Mouse (Mus musculus) heart, embryonic 15.5 days (tissue): ENCODE results near the gene Klk1b4. TPM values are rescaled to one million over a fixed set of nuclear protein-coding genes. Genes with fewer than 3 reads are reported as not detected.

ENCODE experiments used
- ATAC-seq: fragments of 200-750 bp; cut with Nextera tagmentation; replicated peaks from 2 replicates; pipeline ENCODE4 v1.8.0; 2017; ENCODE audit warnings: low read depth, moderate TSS enrichment; ENCODE audit not compliant: insufficient number of reproducible peaks, insufficient read depth, low FRiP score
- H3K27ac ChIP-seq: fragments of 300-500 bp; sonication (generic); 2 replicates; pipeline ENCODE4 v1.5.1; 2015; ENCODE audit warnings: mild to moderate bottlenecking, inconsistent platforms
- H3K27me3 ChIP-seq: fragments of 300-500 bp; sonication (generic); 2 replicates; pipeline ENCODE4 v1.6.1; 2015; ENCODE audit warnings: inconsistent platforms
- H3K36me3 ChIP-seq: fragments of 300-500 bp; sonication (generic); 2 replicates; pipeline ENCODE4 v1.6.1; 2015; ENCODE audit warnings: mild to moderate bottlenecking, inconsistent platforms
- H3K4me1 ChIP-seq: fragments of 300-500 bp; sonication (generic); replicated peaks from 2 replicates; pipeline ENCODE4 v1.6.1; 2015; ENCODE audit warnings: inconsistent platforms
- H3K4me2 ChIP-seq: fragments of 300-500 bp; sonication (generic); 2 replicates; pipeline ENCODE4 v1.6.1; 2015; ENCODE audit warnings: inconsistent platforms, mild to moderate bottlenecking, moderate library complexity
- H3K4me3 ChIP-seq: fragments of 300-500 bp; sonication (generic); 2 replicates; pipeline ENCODE4 v1.5.1; 2015; ENCODE audit warnings: mild to moderate bottlenecking, inconsistent platforms
- H3K9ac ChIP-seq: fragments of 300-500 bp; sonication (generic); 2 replicates; pipeline ENCODE4 v1.6.1; 2015; ENCODE audit warnings: mild to moderate bottlenecking, inconsistent platforms
- H3K9me3 ChIP-seq: fragments of 300-500 bp; sonication (generic); replicated peaks from 2 replicates; pipeline ENCODE4 v1.6.1; 2016; ENCODE audit warnings: inconsistent platforms
- WGBS: fragments of 180-500 bp; shearing (Covaris S2); methylation state at CpG from one replicate; pipeline ENCODE4 v1.1.7; 2015; ENCODE audit warnings: mixed read lengths; 5-methylcytosine and 5-hydroxymethylcytosine counted together
- polyA plus RNA-seq: library from polyadenylated mRNA; unstranded; fragments of >200 nt; fragmentation: Nextera tagmentation; extraction: Ambion mirVana; gene quantifications from 2 replicates; pipeline ENCODE4 v1.2.1, GENCODE M21; 2015

Gene Klk1b4
- polyA plus RNA-seq, 1 experiment from 2014 or later = not detected

GRCm38 (mm10) chr7:44257278-44257677 is 50.0 kb downstream of the Klk1b4 start, which contains the start of gene Acp4:
Gene Acp4 (minus strand): TSS chr7:44257378.
- Histone ChIP-seq H3K9me3 (no peaks in the 10 kb centered on the region), H3K27me3 (no peaks in the 10 kb centered on the region), H3K9ac (no peak within 1 kb of the TSS), H3K4me2 (no peak within 1 kb of the TSS), H3K4me3 (no peak within 1 kb of the TSS), H3K27ac (no peak within 1 kb of the TSS), H3K36me3 (peaks cover 4% of the 10 kb centered on the region; the same call in 1 of the 2 replicates), H3K4me1 (peaks cover 8% of the 10 kb centered on the region)
- WGBS = 73% methylated on average over 4 of the region's 4 CpGs
- ATAC-seq = no peak

- no peaks in the 10 kb centered on the region for H3K9me3 ChIP-seq
- no peak overlapping the region for H3K27ac ChIP-seq
- H3K4me3 ChIP-seq = no peak overlapping the region
- WGBS = 77% methylated on average over 6 of the region's 6 CpGs
- ATAC-seq = no peak
- peaks cover 21% of the 10 kb centered on the region for H3K27me3 ChIP-seq
- no peaks in the 10 kb centered on the region for H3K36me3 ChIP-seq
- H3K4me2 ChIP-seq = no peak overlapping the region
- H3K9ac ChIP-seq = no peak overlapping the region
- H3K4me1 ChIP-seq = peaks cover 6% of the 10 kb centered on the region; the same call in 1 of the 2 replicates
Observed at GRCm38 (mm10) chr7:44260410-44260809, 53.2 kb downstream of the Klk1b4 start.

GRCm38 (mm10) chr7:44261147-44261546 is 53.9 kb downstream of the Klk1b4 start, which contains the start of gene Gm15517:
Gene Gm15517 (plus strand): TSS chr7:44261447.
- Histone ChIP-seq H3K36me3 (no peaks in the 10 kb centered on the region), H3K4me2 (no peak within 1 kb of the TSS), H3K27ac (no peak within 1 kb of the TSS), H3K9me3 (no peaks in the 10 kb centered on the region), H3K9ac (no peak within 1 kb of the TSS), H3K27me3 (peaks cover 26% of the 10 kb centered on the region), H3K4me3 (no peak within 1 kb of the TSS), H3K4me1 (peaks cover 6% of the 10 kb centered on the region; the same call in 1 of the 2 replicates)
- 49% methylated on average over 5 of the region's 5 CpGs for WGBS
- no peak for ATAC-seq

Other genes with a start within 250 kb of the Klk1b4 start
- not detected in 2 replicates for gene Klk1b1, start 240.7 kb upstream of the Klk1b4 start, polyA plus RNA-seq
- gene Klk1b9, start 231.4 kb upstream of the Klk1b4 start, polyA plus RNA-seq = not detected in 2 replicates
- gene Klk1b11, start 211.6 kb upstream of the Klk1b4 start, polyA plus RNA-seq = not detected in 2 replicates
- gene Klk1b26, start 195.3 kb upstream of the Klk1b4 start, polyA plus RNA-seq = not detected in 2 replicates
- not detected in 2 replicates for gene Klk1b27, start 155.1 kb upstream of the Klk1b4 start, polyA plus RNA-seq
- not detected in 2 replicates for gene Klk1b21, start 105.1 kb upstream of the Klk1b4 start, polyA plus RNA-seq
- not detected in 2 replicates for gene Klk1b22, start 94.8 kb upstream of the Klk1b4 start, polyA plus RNA-seq
- gene Klk1b16, start 70.7 kb upstream of the Klk1b4 start, polyA plus RNA-seq = not detected in 2 replicates
- not detected in 2 replicates for gene Klk1b24, start 19.2 kb upstream of the Klk1b4 start, polyA plus RNA-seq
- gene Klk1b3, start 9.2 kb upstream of the Klk1b4 start, polyA plus RNA-seq = not detected in 2 replicates
- gene Klk1b5, start 8.5 kb downstream of the Klk1b4 start, polyA plus RNA-seq = not detected in 2 replicates
- gene Klk1, start 17.9 kb downstream of the Klk1b4 start, polyA plus RNA-seq = 0.13 TPM in 1 of 2 replicates, not detected in the other
- gene Gm36864, start 28.7 kb downstream of the Klk1b4 start, polyA plus RNA-seq = 0.09 TPM in 1 of 2 replicates, not detected in the other
- gene 1700028J19Rik, start 39.3 kb downstream of the Klk1b4 start, polyA plus RNA-seq = 0.62 and 1.1 TPM in 2 replicates
- 59.5 and 86.8 TPM in 2 replicates for gene 2410002F23Rik, start 39.3 kb downstream of the Klk1b4 start, polyA plus RNA-seq
- not detected in 2 replicates for gene Acp4, start 49.9 kb downstream of the Klk1b4 start, polyA plus RNA-seq
- gene Gm15517, start 54.0 kb downstream of the Klk1b4 start, polyA plus RNA-seq = not detected in 2 replicates
- 1.0 and 2.5 TPM in 2 replicates for gene Clec11a, start 99.5 kb downstream of the Klk1b4 start, polyA plus RNA-seq
- 0.58 and 0.74 TPM in 2 replicates for gene Shank1, start 102.8 kb downstream of the Klk1b4 start, polyA plus RNA-seq
- gene Syt3, start 176.7 kb downstream of the Klk1b4 start, polyA plus RNA-seq = 0.71 and 0.82 TPM in 2 replicates
- gene 1700008O03Rik, start 178.4 kb downstream of the Klk1b4 start, polyA plus RNA-seq = 0.13 and 0.47 TPM in 2 replicates
- 1.8 TPM in 2 replicates for gene Lrrc4b, start 221.6 kb downstream of the Klk1b4 start, polyA plus RNA-seq